Mouse (Mus musculus): ENCODE results near the gene Olfr545. TPM values are rescaled to one million over a fixed set of nuclear protein-coding genes. Genes with fewer than 3 reads are reported as not detected.

The Olfr545 gene
- polyA plus RNA-seq, 1 experiment from 2014 or later: not detected

Other genes with a start within 250 kb of the Olfr545 start
- 47.6 and 62.6 TPM in 2 replicates for gene Rhog, start 243.5 kb downstream of the Olfr545 start, polyA plus RNA-seq (2014; fragmentation: Nextera tagmentation; extraction: Ambion mirVana)
- 8.1 and 11.6 TPM in 2 replicates for gene Stim1, start 231.8 kb downstream of the Olfr545 start, polyA plus RNA-seq (2014; fragmentation: Nextera tagmentation; extraction: Ambion mirVana)
- 159 and 198 TPM in 2 replicates for gene Rrm1, start 57.9 kb downstream of the Olfr545 start, polyA plus RNA-seq (2014; fragmentation: Nextera tagmentation; extraction: Ambion mirVana)
- gene Olfr543, start 17.9 kb downstream of the Olfr545 start, polyA plus RNA-seq (2014; fragmentation: Nextera tagmentation; extraction: Ambion mirVana): 0.63 and 0.80 TPM in 2 replicates
- 0.10 TPM in 1 of 2 replicates, not detected in the other for gene Olfr544, start 11.3 kb downstream of the Olfr545 start, polyA plus RNA-seq (2014; fragmentation: Nextera tagmentation; extraction: Ambion mirVana)
- gene Olfr547, start 35.2 kb upstream of the Olfr545 start, polyA plus RNA-seq (2014; fragmentation: Nextera tagmentation; extraction: Ambion mirVana): not detected in 2 replicates
- gene Olfr548-ps1, start 41.3 kb upstream of the Olfr545 start, polyA plus RNA-seq (2014; fragmentation: Nextera tagmentation; extraction: Ambion mirVana): not detected in 2 replicates
- not detected in 2 replicates for gene Olfr549, start 50.3 kb upstream of the Olfr545 start, polyA plus RNA-seq (2014; fragmentation: Nextera tagmentation; extraction: Ambion mirVana)
- gene Trim21, start 65.9 kb upstream of the Olfr545 start, polyA plus RNA-seq (2014; fragmentation: Nextera tagmentation; extraction: Ambion mirVana): 0.68 and 1.5 TPM in 2 replicates
- not detected in 2 replicates for gene Olfr550, start 71.9 kb upstream of the Olfr545 start, polyA plus RNA-seq (2014; fragmentation: Nextera tagmentation; extraction: Ambion mirVana)
- gene Olfr551, start 92.3 kb upstream of the Olfr545 start, polyA plus RNA-seq (2014; fragmentation: Nextera tagmentation; extraction: Ambion mirVana): not detected in 2 replicates
- gene Olfr552, start 98.2 kb upstream of the Olfr545 start, polyA plus RNA-seq (2014; fragmentation: Nextera tagmentation; extraction: Ambion mirVana): not detected in 2 replicates
- gene Olfr553, start 118.6 kb upstream of the Olfr545 start, polyA plus RNA-seq (2014; fragmentation: Nextera tagmentation; extraction: Ambion mirVana): not detected in 2 replicates
- not detected in 2 replicates for gene Olfr554, start 138.9 kb upstream of the Olfr545 start, polyA plus RNA-seq (2014; fragmentation: Nextera tagmentation; extraction: Ambion mirVana)
- gene Olfr555, start 159.2 kb upstream of the Olfr545 start, polyA plus RNA-seq (2014; fragmentation: Nextera tagmentation; extraction: Ambion mirVana): not detected in 2 replicates
- not detected in 2 replicates for gene Olfr556, start 165.3 kb upstream of the Olfr545 start, polyA plus RNA-seq (2014; fragmentation: Nextera tagmentation; extraction: Ambion mirVana)
- 10.4 and 15.4 TPM in 2 replicates for gene Trim68, start 187.8 kb upstream of the Olfr545 start, polyA plus RNA-seq (2014; fragmentation: Nextera tagmentation; extraction: Ambion mirVana)
- not detected in 2 replicates for gene Olfr557, start 196.3 kb upstream of the Olfr545 start, polyA plus RNA-seq (2014; fragmentation: Nextera tagmentation; extraction: Ambion mirVana)
- gene Olfr558, start 202.6 kb upstream of the Olfr545 start, polyA plus RNA-seq (2014; fragmentation: Nextera tagmentation; extraction: Ambion mirVana): 0.20 and 0.36 TPM in 2 replicates
- not detected in 2 replicates for gene Olfr33, start 219.5 kb upstream of the Olfr545 start, polyA plus RNA-seq (2014; fragmentation: Nextera tagmentation; extraction: Ambion mirVana)
- gene Olfr559, start 227.9 kb upstream of the Olfr545 start, polyA plus RNA-seq (2014; fragmentation: Nextera tagmentation; extraction: Ambion mirVana): not detected in 2 replicates

All from kidney, embryonic 14.5 days (tissue).